Mouse (Mus musculus) small intestine, adult 2 months (tissue): ENCODE results near the gene Zfp422.

Experiments
- CTCF ChIP-seq: fragments of 200-500 bp; IDR thresholded peaks from 2 replicates; pipeline ENCODE4 v1.5.1; 2012; ENCODE audit warnings: low read depth, mild to moderate bottlenecking, control low read depth, inconsistent platforms, low read length, moderate library complexity, mixed read lengths; ENCODE audit not compliant: insufficient replicate concordance, insufficient read length; ENCODE audit errors: extremely low read depth
- POLR2A ChIP-seq: fragments of 200-500 bp; IDR thresholded peaks from 2 replicates; pipeline ENCODE4 v1.6.1; 2012; ENCODE audit warnings: low read depth, mild to moderate bottlenecking, control low read depth, inconsistent platforms, low read length, moderate library complexity

DNA sequence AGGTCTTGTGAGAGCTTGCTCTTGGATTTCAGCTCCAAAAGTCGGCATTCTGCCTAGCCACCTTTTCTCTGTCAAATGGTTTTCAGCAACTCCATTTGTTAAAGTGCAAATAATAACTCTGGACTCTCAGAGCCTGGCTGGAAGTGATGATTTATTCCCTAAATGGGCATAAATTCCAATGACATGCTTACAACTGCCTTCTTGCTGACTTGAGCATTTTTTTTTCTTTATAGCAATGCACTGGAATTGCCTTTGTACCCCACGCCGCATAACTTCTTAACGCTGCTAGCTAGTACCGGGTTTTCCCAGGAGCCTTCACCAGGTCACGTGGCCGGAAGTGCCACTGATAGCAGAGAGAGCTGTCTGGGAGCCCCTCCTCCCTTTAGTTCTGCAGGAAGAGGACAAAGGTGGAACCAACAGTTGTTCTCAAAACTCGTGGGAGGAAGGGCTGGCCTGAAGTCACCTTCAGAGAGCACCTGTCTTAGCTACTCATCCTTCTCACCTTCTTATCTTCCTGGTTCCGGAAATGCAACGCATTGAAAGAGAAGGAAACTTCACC, 47.6 kb upstream of the Zfp422 start:
- TF ChIP-seq POLR2A (no peak), CTCF (no peak)
